Mouse (Mus musculus): ENCODE results near the gene Akap8l.

Akap8l gene

DNA sequence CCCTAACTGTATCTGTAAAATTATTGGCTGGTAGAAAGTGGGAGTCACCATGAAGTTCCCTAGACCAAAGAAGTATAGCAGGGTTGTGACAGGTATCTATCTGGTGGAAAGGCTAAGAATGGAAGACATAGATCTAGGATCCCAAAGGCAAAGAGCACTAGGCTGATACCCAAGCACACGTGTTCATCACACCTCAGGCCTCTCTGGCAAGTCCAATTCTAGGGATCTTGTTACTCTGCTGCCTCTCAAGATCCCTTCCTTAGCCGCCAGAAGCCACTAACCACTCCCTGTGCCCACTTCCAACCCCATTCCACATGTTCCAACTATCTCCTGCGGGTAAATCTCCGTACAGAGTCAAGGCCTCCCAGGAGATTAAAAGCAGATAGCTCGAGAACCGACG lies 30.5 kb downstream of the Akap8l start:
- DNase-seq (ENCODE audit: low spot score in 2 of 2), result no peak

- DNase-seq (ENCODE audit: low spot score in 2 of 2), result no peak
Measured at GRCm38 (mm10) chr17:32317708-32318107, 32.7 kb downstream of the Akap8l start.

DNA sequence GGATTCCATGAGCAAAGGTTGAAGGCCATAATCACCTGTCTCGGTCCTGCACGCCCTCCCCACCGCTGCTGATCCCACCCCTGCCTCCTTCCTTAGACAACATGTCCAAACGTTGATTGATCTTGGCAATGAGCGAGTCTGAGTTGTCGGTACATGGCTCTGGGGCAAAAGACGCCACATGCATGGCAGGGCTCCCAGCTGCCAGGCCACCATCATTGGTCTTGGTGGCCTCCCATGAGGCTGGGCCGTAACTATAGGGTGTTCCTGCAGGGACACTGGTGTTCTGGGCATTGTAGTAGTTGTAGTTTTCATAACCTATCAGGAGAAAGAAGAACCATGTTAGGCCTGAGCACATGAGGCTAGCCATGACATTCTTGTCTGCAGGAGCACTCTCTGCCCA lies 33.4 kb downstream of the Akap8l start:
- DNase-seq (ENCODE audit: low spot score in 2 of 2), result no peak

- DNase-seq (ENCODE audit: low spot score in 2 of 2), result no peak
Measured at GRCm38 (mm10) chr17:32315560-32315959, 34.8 kb downstream of the Akap8l start.

DNA sequence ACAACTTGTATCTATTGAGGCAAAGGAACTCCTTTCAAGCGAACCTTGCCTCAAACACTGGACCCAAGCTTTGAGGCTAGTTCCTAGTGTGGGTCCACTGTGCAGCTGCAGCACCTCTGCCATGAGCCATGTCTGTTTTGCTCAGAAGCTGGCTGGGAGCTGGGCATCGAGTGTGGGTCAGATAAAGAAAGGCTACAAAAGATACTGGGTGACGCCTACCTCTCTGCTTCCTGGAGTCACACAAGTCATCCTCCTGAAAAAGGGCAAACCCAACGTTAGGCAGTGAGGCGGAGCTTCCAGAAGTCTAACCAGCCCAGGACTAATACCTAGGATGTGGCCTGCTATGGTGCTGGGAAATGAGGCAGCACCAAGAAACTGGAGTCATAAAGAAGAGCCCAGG lies 36.5 kb downstream of the Akap8l start:
- no peak for DNase-seq (ENCODE audit: low spot score in 2 of 2)

- no peak for DNase-seq (ENCODE audit: low spot score in 2 of 2)
Measured at GRCm38 (mm10) chr17:32312801-32313200, 37.6 kb downstream of the Akap8l start.

GRCm38 (mm10) chr17:32307963-32308362 lies 42.4 kb downstream of the Akap8l start:
- DNase-seq (ENCODE audit: low spot score in 2 of 2), result no peak

- DNase-seq (ENCODE audit: low spot score in 2 of 2), result no peak
Measured at GRCm38 (mm10) chr17:32298125-32298524, 52.3 kb downstream of the Akap8l start.

DNA sequence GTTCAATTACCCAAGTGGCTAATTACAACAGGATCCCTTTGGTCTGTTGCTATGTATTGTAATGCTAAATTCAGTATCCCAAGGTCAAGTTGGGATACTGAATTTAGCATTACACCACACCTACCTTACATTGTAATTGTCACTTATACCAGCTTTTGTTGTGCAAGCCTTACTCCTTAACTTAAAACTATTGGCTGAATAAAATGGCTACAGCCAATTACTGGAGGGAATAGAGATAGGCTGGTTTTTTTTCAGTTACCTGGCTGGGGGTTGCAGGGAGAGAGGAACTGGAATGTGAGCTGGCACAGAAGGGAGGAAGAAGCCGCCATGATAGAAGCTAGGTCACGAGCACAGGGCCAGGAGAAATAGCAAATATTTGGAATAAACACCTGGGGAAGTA lies 54.5 kb downstream of the Akap8l start:
- no peak for DNase-seq (ENCODE audit: low spot score in 2 of 2)

DNA sequence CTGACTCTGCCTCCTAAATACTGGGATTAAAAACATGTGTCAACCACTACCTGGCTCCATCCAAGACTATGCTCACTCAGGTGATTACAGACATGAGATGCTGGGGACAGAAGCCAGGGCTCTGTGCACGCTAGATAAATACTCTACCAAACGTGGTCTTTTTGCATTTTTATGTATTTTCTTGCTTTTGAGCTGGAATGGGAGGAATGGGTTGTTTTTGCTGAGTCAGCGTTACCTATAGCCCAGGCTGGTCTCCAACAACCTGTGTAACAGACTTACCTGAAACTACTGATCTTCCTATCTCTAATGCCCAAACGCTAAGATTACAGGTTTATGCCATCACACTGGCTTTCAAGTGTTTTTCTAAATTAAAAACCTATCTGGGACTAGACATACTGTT lies 55.2 kb downstream of the Akap8l start:
- DNase-seq (ENCODE audit: low spot score in 2 of 2), result no peak

- DNase-seq (ENCODE audit: low spot score in 2 of 2), result no peak
Measured at GRCm38 (mm10) chr17:32285138-32285670, 65.2 kb downstream of the Akap8l start.

GRCm38 (mm10) chr17:32284262-32285137 lies 65.9 kb downstream of the Akap8l start, which contains the start of gene Brd4:
Brd4 (minus strand) TSS chr17:32284722.
- DNase-seq (ENCODE audit: low spot score in 2 of 2), result peak; percentile 92 to 94

GRCm38 (mm10) chr17:32283771-32284221 lies 66.6 kb downstream of the Akap8l start:
- DNase-seq (ENCODE audit: low spot score in 2 of 2), result peak; percentile 72 to 76

- DNase-seq (ENCODE audit: low spot score in 2 of 2), result no peak
Measured at GRCm38 (mm10) chr17:32283341-32283740, 67.1 kb downstream of the Akap8l start.

DNA sequence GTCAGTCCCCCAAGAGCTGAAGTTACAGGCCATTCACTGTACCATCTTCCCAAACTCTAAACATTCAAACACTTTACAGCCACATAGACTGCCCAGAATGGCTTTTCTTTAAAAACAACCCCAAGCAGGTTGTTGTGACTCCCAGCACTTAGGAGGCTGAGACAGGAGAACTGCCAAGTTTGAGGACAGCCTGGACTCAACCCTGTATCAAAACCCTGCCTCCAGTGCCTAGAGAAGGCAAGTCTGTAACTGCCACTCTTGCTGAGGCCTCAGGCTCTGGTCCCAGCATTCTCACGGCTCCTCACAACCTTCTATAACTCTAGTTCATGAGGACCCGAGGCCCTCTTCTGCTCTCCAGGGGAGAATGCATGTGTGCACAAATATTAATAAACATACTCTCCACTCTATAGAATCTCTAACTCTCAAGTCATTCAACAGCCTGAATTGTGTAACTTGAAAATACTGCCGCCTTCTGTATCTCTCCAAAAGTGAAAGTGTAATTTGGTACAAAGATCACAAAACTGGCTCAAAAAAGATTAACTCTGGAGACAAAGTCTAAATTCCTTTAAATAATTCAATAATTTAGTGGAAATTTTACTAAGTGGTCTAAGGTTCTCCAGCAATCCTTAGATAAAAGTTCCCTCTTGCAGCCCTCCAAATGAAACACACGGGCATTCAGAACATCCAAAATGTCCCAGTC lies 68.6 kb downstream of the Akap8l start:
- DNase-seq (ENCODE audit: low spot score in 2 of 2), result no peak

DNA sequence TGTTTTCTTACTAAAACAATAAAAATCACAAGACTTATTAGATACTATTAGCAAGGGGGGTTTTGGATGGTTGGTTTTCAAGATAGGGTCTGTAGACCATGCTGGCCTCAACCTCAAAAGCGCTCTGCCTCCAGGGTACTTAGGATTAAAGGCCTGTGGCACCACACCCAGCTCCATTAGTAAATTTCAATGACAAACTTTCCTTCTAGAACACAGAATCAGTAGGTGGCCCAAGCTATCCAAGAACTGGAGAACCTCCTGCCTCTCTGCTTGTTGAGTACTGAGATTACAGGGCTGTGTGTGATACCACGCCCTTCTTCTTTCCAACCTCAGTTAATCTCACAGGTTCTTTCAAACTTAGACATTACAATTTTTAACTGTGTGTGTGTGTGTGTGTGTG lies 69.3 kb downstream of the Akap8l start:
- no peak for DNase-seq (ENCODE audit: low spot score in 2 of 2)

DNA sequence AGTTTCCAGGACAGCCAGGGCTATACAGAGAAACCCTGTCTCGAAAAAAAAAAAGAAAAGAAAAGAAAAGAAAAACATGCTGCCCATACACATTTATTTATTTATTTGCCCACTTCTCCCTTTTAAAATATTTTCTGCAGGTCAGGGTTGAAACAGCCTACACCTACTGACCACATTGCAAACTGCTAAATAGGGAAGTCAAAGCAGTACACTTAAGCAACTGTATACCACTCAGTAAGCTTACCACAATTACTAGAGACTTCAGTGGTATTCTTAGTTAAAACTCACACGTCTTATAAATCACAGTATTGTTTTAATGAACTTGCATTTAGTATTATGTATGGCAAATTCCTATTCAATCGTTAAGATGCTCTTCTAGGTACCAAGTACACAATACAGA lies 69.8 kb downstream of the Akap8l start:
- DNase-seq (ENCODE audit: low spot score in 2 of 2), result no peak

DNA sequence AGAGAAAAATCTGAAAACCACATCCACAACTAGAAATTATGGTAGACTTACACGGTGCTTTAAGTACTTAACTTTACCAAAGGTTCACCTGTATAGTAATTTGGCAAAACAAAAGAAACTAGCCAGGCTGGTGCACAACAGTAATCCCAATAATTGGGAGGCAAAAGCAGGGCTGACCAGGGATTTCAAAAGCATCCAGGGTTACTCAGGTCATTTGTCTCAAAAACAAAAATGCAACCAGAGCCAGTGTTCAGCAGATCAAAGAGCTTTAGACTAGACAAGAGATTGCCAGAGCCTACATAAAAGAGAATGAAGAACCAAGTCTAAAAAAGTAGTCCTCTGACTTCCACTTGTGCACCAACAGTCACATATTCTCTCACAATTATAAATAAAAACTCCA lies 73.2 kb downstream of the Akap8l start:
- DNase-seq (ENCODE audit: low spot score in 2 of 2), result no peak

- no peak for DNase-seq (ENCODE audit: low spot score in 2 of 2)
Measured at GRCm38 (mm10) chr17:32275568-32275967, 74.8 kb downstream of the Akap8l start.
